Mouse (Mus musculus): ENCODE results near the gene Mrpl4. TPM values are rescaled to one million over a fixed set of nuclear protein-coding genes. Genes with fewer than 3 reads are reported as not detected.
A peak's percentile ranks its signal among the peaks of the same experiment; 100 is the strongest.

The Mrpl4 gene
- polyA plus RNA-seq, 1 experiment from 2014 or later = 122 TPM

GRCm38 (mm10) chr9:20973682-20974075 lies 28.9 kb upstream of the Mrpl4 start:
- Histone ChIP-seq H3K4me1 (peaks cover 72% of the 10 kb centered on the region), H3K9ac (peak overlapping the region; percentile 26)

DNA sequence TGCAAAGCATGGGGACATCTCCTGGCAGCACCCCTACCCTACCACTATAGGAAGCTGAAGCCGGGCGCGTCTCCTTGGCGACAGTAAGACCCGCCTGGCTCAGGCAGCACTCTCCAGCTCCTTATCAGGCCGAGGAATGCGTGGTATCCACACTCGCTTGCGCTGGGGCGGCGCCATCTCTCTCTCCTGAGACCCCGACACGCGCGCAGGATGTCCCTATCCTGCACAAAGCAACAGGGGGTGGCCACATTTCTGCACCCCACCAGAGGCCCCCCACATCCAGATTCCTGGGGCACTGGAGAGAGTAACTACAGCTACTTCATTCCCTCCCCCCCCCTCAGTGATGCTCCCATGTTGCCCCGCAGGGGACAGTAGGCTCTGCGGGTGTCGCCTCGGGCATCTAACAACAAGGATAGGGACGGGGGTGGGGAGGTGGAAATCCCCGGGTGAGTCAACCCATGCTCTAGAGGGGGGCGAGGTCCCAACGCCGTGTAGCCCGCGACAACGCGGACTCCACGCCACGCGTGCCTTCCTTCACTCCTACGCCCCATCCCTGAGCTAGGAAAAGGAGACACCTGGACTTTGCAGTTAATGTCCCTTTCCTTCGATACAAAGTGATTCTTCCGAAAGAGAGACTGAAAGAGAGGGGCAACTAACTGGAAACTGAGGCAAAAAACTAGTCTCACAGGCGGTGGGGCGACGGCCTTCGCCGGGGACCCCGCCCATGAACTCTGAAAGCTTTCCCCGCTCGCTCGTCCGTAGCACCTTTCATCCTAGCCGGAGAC lies 26.9 kb upstream of the Mrpl4 start:
- Histone ChIP-seq H3K27ac (replicated peaks) (peak overlapping the region; percentile 99), H3K9me3 (replicated peaks) (no peaks in the 10 kb centered on the region), H3K4me3 (replicated peaks) (peak overlapping the region; percentile 97), H3K27me3 (no peaks in the 10 kb centered on the region), H3K4me1 (peaks cover 71% of the 10 kb centered on the region), H3K4me2 (replicated peaks) (peak overlapping the region; percentile 85), H3K9ac (peak overlapping the region; percentile 94), H3K36me3 (no peaks in the 10 kb centered on the region)
- no peak for ATAC-seq (ENCODE audit: insufficient number of reproducible peaks, low FRiP score, low TSS enrichment, low read depth)
- WGBS = under 1% methylated on average over 45 of the region's 45 CpGs

More at GRCm38 (mm10) chr9:20973682-20974075, 28.9 kb upstream of the Mrpl4 start:
- 25% methylated on average over 5 of the region's 6 CpGs for WGBS
- Histone ChIP-seq H3K4me3 (replicated peaks) (peak overlapping the region; percentile 97), H3K4me2 (replicated peaks) (peak overlapping the region; percentile 85), H3K27me3 (no peaks in the 10 kb centered on the region), H3K9me3 (replicated peaks) (no peaks in the 10 kb centered on the region), H3K27ac (replicated peaks) (peak overlapping the region; percentile 99), H3K36me3 (peaks cover 11% of the 10 kb centered on the region)
- ATAC-seq (ENCODE audit: insufficient number of reproducible peaks, low FRiP score, low TSS enrichment, low read depth) = no peak

- Histone ChIP-seq H3K36me3 (no peaks in the 10 kb centered on the region), H3K4me2 (replicated peaks) (peak within 1 kb of the TSS; percentile 85), H3K27ac (replicated peaks) (peak within 1 kb of the TSS; percentile 99), H3K4me3 (replicated peaks) (peak within 1 kb of the TSS; percentile 97), H3K27me3 (no peaks in the 10 kb centered on the region), H3K9ac (peak within 1 kb of the TSS; percentile 94), H3K4me1 (peaks cover 64% of the 10 kb centered on the region), H3K9me3 (replicated peaks) (no peaks in the 10 kb centered on the region)
- whole genome bisulfite sequencing = under 1% methylated on average over 45 of the region's 47 CpGs
- ATAC-seq (ENCODE audit: insufficient number of reproducible peaks, low FRiP score, low TSS enrichment, low read depth) = peak; percentile 78
Measured at GRCm38 (mm10) chr9:20976216-20976960, 26.1 kb upstream of the Mrpl4 start, which contains the start of gene S1pr2. Gene S1pr2 (minus strand): TSS chr9:20976781.

GRCm38 (mm10) chr9:20976961-20977689 lies 25.4 kb upstream of the Mrpl4 start:
- Histone ChIP-seq H3K9me3 (replicated peaks) (no peaks in the 10 kb centered on the region), H3K4me3 (replicated peaks) (peak overlapping the region; percentile 97), H3K4me1 (peaks cover 57% of the 10 kb centered on the region), H3K4me2 (replicated peaks) (peak overlapping the region; percentile 85), H3K36me3 (no peaks in the 10 kb centered on the region), H3K27ac (replicated peaks) (peak overlapping the region; percentile 99), H3K9ac (0 out of 2 replicates have a peak overlapping the region, but pooled peaks have one; percentile 94), H3K27me3 (no peaks in the 10 kb centered on the region)
- ATAC-seq (ENCODE audit: insufficient number of reproducible peaks, low FRiP score, low TSS enrichment, low read depth) = no peak
- WGBS = under 1% methylated on average over 4 of the region's 4 CpGs

DNA sequence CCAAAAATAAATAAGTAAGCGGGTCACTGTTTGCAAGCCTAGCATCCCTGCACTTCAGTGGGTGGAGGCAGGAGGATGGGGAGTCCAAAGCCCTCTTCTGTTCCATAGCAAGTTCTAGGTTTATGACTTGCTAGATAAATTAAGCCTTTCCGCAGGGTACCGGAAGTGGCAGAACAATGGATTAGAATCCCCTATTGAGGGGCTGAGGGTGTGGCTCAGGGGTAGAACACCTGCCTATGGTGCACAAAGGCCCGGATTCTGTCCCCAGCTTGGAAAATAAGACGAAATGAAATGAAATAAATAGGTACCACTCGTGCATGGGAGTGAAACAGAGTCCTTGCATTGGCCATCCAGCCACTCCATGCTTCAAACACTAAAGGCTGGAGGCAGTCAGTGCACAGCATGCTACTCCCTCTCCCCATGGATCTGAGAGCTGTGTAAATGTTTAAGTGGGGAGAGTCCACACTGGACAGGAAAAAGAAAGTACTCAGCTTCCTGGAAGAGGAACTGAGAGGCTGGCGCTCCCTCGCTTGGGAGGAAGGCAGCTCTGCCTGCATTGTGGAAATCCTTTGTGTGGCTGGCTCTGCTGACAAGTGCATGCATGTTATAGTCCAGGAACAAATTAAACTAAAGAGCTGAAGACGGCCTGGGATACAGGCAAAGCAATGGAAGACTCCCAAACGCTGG lies 24.0 kb upstream of the Mrpl4 start:
- Histone ChIP-seq H3K36me3 (no peaks in the 10 kb centered on the region), H3K27ac (replicated peaks) (peak overlapping the region; percentile 40), H3K9me3 (replicated peaks) (no peaks in the 10 kb centered on the region), H3K27me3 (no peaks in the 10 kb centered on the region), H3K9ac (no peak overlapping the region), H3K4me2 (replicated peaks) (no peak overlapping the region), H3K4me3 (replicated peaks) (no peak overlapping the region), H3K4me1 (peaks cover 55% of the 10 kb centered on the region)
- WGBS = 50% methylated on average over 10 of the region's 10 CpGs
- no peak for ATAC-seq (ENCODE audit: insufficient number of reproducible peaks, low FRiP score, low TSS enrichment, low read depth)

GRCm38 (mm10) chr9:20979181-20979580 lies 23.4 kb upstream of the Mrpl4 start:
- no peaks in the 10 kb centered on the region for H3K27me3 ChIP-seq
- H3K4me1 ChIP-seq = peaks cover 50% of the 10 kb centered on the region
- H3K4me3 ChIP-seq (replicated peaks) = no peak overlapping the region
- 64% methylated on average over 5 of the region's 5 CpGs for WGBS
- no peaks in the 10 kb centered on the region for H3K36me3 ChIP-seq
- peak overlapping the region; percentile 40 for H3K27ac ChIP-seq (replicated peaks)
- no peak overlapping the region for H3K9ac ChIP-seq
- ATAC-seq (ENCODE audit: insufficient number of reproducible peaks, low FRiP score, low TSS enrichment, low read depth) = no peak
- H3K9me3 ChIP-seq (replicated peaks) = no peaks in the 10 kb centered on the region
- H3K4me2 ChIP-seq (replicated peaks) = no peak overlapping the region

DNA sequence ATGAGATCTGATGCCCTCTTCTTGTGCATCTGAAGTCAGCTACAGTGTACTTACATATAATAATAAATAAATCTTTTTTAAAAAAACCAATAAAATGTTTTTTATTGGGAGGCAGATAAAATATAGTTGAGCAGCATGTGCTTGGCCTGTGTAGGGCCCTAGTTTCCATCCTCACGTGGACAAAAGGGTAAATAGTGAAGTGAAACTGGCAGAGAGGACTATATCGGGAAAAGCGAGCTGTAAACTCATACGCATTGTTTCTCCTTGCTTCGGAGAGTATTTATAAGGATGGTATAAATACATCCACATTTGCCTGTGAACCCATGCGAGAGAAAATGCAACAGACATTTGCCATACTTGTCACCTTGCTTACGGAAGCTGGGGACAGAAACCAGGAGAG lies 22.8 kb upstream of the Mrpl4 start:
- Histone ChIP-seq H3K4me3 (replicated peaks) (no peak overlapping the region), H3K4me2 (replicated peaks) (no peak overlapping the region), H3K27ac (replicated peaks) (no peak overlapping the region), H3K27me3 (no peaks in the 10 kb centered on the region), H3K9me3 (replicated peaks) (no peaks in the 10 kb centered on the region), H3K9ac (no peak overlapping the region), H3K4me1 (peaks cover 44% of the 10 kb centered on the region), H3K36me3 (no peaks in the 10 kb centered on the region)
- 79% methylated on average over 7 of the region's 7 CpGs for WGBS
- ATAC-seq (ENCODE audit: insufficient number of reproducible peaks, low FRiP score, low TSS enrichment, low read depth) = no peak

DNA sequence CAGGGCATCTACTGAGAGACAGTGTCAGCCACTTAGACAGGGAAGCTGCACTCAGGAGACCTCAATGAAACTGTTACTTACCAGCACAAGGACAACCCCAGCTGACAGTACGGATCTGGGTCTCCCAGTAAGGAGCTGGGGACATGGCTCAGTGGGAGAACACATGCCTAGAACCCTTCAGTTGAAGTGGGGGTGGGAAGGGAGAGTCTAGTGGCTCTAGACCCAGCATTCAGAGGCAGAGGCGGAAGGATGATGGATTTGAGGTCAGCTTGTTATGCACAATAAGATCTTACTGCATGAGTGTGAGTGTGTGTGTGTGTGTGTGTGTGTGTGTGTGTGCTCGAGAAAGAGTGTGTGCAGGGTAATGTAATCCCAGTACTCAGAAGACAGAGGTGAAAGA lies 20.4 kb upstream of the Mrpl4 start:
- no peaks in the 10 kb centered on the region for H3K36me3 ChIP-seq
- H3K27ac ChIP-seq (replicated peaks) = no peak overlapping the region
- H3K4me1 ChIP-seq = peaks cover 37% of the 10 kb centered on the region
- no peak overlapping the region for H3K4me3 ChIP-seq (replicated peaks)
- no peak for ATAC-seq (ENCODE audit: insufficient number of reproducible peaks, low FRiP score, low TSS enrichment, low read depth)
- no peaks in the 10 kb centered on the region for H3K9me3 ChIP-seq (replicated peaks)
- H3K9ac ChIP-seq = no peak overlapping the region
- no peak overlapping the region for H3K4me2 ChIP-seq (replicated peaks)
- WGBS = 70% methylated on average over 3 of the region's 3 CpGs
- no peaks in the 10 kb centered on the region for H3K27me3 ChIP-seq

DNA sequence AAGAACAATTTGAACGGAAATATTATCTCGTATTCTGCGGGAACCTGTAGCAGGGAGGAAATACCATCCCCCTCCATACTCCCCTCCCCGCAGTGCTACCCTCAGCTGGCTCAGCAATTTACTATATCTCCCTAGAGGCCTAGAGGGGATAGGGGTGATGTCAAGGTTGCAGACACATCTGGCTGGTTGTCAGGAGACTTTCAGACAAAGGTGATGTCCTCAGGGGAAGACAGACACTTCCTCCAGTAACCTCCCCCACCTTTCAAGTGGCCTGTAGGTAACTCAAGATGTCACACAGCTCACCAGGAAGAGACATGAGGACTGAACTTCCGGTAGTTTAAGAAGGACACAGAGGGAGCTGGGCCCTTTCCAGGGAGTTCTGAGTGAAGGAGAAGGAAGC lies 19.4 kb upstream of the Mrpl4 start:
- Histone ChIP-seq H3K27me3 (no peaks in the 10 kb centered on the region), H3K9me3 (replicated peaks) (no peaks in the 10 kb centered on the region), H3K27ac (replicated peaks) (no peak overlapping the region), H3K4me3 (replicated peaks) (no peak overlapping the region), H3K9ac (no peak overlapping the region), H3K4me2 (replicated peaks) (no peak overlapping the region), H3K36me3 (no peaks in the 10 kb centered on the region), H3K4me1 (peaks cover 40% of the 10 kb centered on the region)
- WGBS = 13% methylated on average over 5 of the region's 5 CpGs
- ATAC-seq (ENCODE audit: insufficient number of reproducible peaks, low FRiP score, low TSS enrichment, low read depth) = no peak

- H3K36me3 ChIP-seq = no peaks in the 10 kb centered on the region
- ATAC-seq (ENCODE audit: insufficient number of reproducible peaks, low FRiP score, low TSS enrichment, low read depth) = peak; percentile 84
- peaks cover 49% of the 10 kb centered on the region for H3K4me1 ChIP-seq
- no peaks in the 10 kb centered on the region for H3K9me3 ChIP-seq (replicated peaks)
- WGBS = 37% methylated on average over 15 of the region's 15 CpGs
- no peaks in the 10 kb centered on the region for H3K27me3 ChIP-seq
- H3K27ac ChIP-seq (replicated peaks) = peak overlapping the region; percentile 87
- H3K4me2 ChIP-seq (replicated peaks) = 0 out of 2 replicates have a peak overlapping the region, but pooled peaks have one; percentile 8
- no peak overlapping the region for H3K9ac ChIP-seq
- H3K4me3 ChIP-seq (replicated peaks) = no peak overlapping the region
Measured at GRCm38 (mm10) chr9:20986952-20987686, 15.4 kb upstream of the Mrpl4 start.

Data from embryonic facial prominence, embryonic 15.5 days (tissue).